In the genomic region with DNA sequence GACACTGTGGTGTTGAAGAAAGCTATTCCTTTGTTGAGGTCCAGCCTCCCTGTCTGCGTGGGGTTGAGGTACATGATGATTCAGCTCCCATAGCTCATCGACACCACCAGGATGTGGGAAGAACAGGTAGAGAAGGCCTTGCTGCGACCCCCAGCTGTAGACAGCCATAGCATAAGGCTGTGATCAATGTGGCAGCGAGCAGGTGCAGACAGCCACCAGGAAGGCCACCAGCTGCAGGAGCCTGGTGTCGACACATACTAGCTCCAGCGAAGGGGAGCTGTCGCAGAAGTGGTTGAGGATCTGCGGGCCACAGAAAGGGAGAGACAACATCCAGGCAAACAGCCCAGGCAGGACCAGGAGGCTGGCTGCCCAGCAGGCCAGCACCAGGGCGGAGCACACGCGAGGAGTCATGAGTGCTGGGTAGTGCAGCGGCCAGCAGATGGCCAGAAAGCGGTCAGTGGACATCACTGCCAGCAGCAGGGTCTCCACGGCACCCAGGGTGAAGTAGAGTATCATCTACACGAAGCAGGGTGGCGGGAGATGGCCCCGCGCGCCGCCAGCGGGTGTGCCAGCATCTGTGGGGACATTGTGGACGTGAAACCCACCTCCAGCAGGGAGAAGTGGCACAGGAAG, we compare ENCODE assay signal across 11 mouse cellular contexts. TPM values are rescaled to one million over a fixed set of nuclear protein-coding genes. Genes with fewer than 3 reads are reported as not detected.
DNase-seq lines count a peak whose midpoint lies in the region; ATAC-seq and TF ChIP-seq lines count a peak whose summit lies in the region.
"Had no signal": no experiment of that assay in that cellular context is flagged by ENCODE, and none has a peak within 500 bp of the region (broad histone marks: within the 10 kb centered on the region; RNA-seq: fewer than 3 reads in every experiment).

No protein-coding gene starts in this region.

- no peak for TF ChIP-seq EP300 in liver, postnatal 0 days (IDR thresholded peaks at IDR 0.05; ENCODE audit: low read depth)

- intact Hi-C loops in left cerebral cortex, postnatal 10 days (cut with DNase I), result no loop called here

- no peaks in the 10 kb centered on the region; the same call in 1 of the 2 replicates for H3K4me1 ChIP-seq in forebrain, embryonic 10.5 days
- H3K4me1 ChIP-seq in forebrain, embryonic 15.5 days, result no peaks in the 10 kb centered on the region
- H3K4me1 ChIP-seq in neural tube, embryonic 11.5 days (ENCODE audit: control insufficient read depth, insufficient read depth, low read length), result no peaks in the 10 kb centered on the region
- H3K4me1 ChIP-seq in liver, postnatal 0 days (ENCODE audit: insufficient read depth), result peaks cover 5% of the 10 kb centered on the region; the same call in 1 of the 2 replicates

- 42% methylated on average over 22 of the region's 22 CpGs for WGBS in forebrain, embryonic 10.5 days
- 45% methylated on average over 22 of the region's 22 CpGs for WGBS in forebrain, embryonic 15.5 days
- WGBS in neural tube, embryonic 11.5 days, result 33% methylated on average over 22 of the region's 22 CpGs
- WGBS in liver, postnatal 0 days (ENCODE audit: insufficient replicate concordance), result 32% methylated on average over 22 of the region's 22 CpGs

- H3K4me3 ChIP-seq in forebrain, embryonic 10.5 days, result peak overlapping the region; percentile 25
- H3K4me3 ChIP-seq in forebrain, embryonic 15.5 days, result no peak overlapping the region
- H3K4me3 ChIP-seq in neural tube, embryonic 11.5 days (ENCODE audit: low read depth, low read length), result no peak overlapping the region
- H3K4me3 ChIP-seq in liver, postnatal 0 days (ENCODE audit: low read depth, low read length), result 0 out of 2 replicates have a peak overlapping the region, but pooled peaks have one; percentile 3

- H3K27ac ChIP-seq in forebrain, embryonic 10.5 days, result no peak overlapping the region
- no peak overlapping the region for H3K27ac ChIP-seq in forebrain, embryonic 15.5 days (replicated peaks)
- no peak overlapping the region for H3K27ac ChIP-seq in neural tube, embryonic 11.5 days (ENCODE audit: low read depth, low read length)
- H3K27ac ChIP-seq in liver, postnatal 0 days (ENCODE audit: low read depth), result no peak overlapping the region

- no peak overlapping the region for H3K4me2 ChIP-seq in forebrain, embryonic 15.5 days (replicated peaks)
- 0 out of 2 replicates have a peak overlapping the region, but pooled peaks have one; percentile 14 for H3K4me2 ChIP-seq in neural tube, embryonic 11.5 days (ENCODE audit: low read depth)
- H3K4me2 ChIP-seq in liver, postnatal 0 days (ENCODE audit: low read depth, low read length), result peak overlapping the region; percentile 61

- peaks cover 14% of the 10 kb centered on the region for H3K27me3 ChIP-seq in forebrain, embryonic 10.5 days (ENCODE audit: poor library complexity, severe bottlenecking)
- no peaks in the 10 kb centered on the region for H3K27me3 ChIP-seq in forebrain, embryonic 15.5 days
- H3K27me3 ChIP-seq in neural tube, embryonic 11.5 days (ENCODE audit: control insufficient read depth, insufficient read depth, low read length), result no peaks in the 10 kb centered on the region
- no peaks in the 10 kb centered on the region for H3K27me3 ChIP-seq in liver, postnatal 0 days (ENCODE audit: insufficient read depth, low read length)

- TF ChIP-seq CTCF in liver, postnatal 0 days (IDR thresholded peaks at IDR 0.05; ENCODE audit: low read depth), result peak; percentile 37

- H3K9ac ChIP-seq in forebrain, embryonic 15.5 days (replicated peaks), result no peak overlapping the region
- no peak overlapping the region for H3K9ac ChIP-seq in neural tube, embryonic 11.5 days (ENCODE audit: low read length)
- no peak overlapping the region; the same call in 1 of the 2 replicates for H3K9ac ChIP-seq in liver, postnatal 0 days (replicated peaks)

- H3K9me3 ChIP-seq in forebrain, embryonic 10.5 days, result 0 out of 2 replicates have a peak, but pooled peaks cover 3% of the 10 kb centered on the region
- H3K9me3 ChIP-seq in forebrain, embryonic 15.5 days, result no peaks in the 10 kb centered on the region
- no peaks in the 10 kb centered on the region for H3K9me3 ChIP-seq in neural tube, embryonic 11.5 days (ENCODE audit: control insufficient read depth, low read length)
- no peaks in the 10 kb centered on the region for H3K9me3 ChIP-seq in liver, postnatal 0 days (ENCODE audit: low read length)

- ATAC-seq in forebrain, embryonic 15.5 days (replicated peaks), result no peak
- no peak for ATAC-seq in neural tube, embryonic 11.5 days (ENCODE audit: insufficient read depth, low FRiP score, low TSS enrichment)
- ATAC-seq in liver, postnatal 0 days, result peak; percentile 72

- no peak for DNase-seq in forebrain, embryonic 10.5 days (ENCODE audit: extremely low spot score, low spot score)
- no peak for DNase-seq in neural tube, embryonic 11.5 days (ENCODE audit: low spot score)
- no peak for DNase-seq in neural tube, embryonic 10.5 days (ENCODE audit: extremely low spot score, low spot score)
- DNase-seq in liver, postnatal 0 days, result no peak
- DNase-seq in left cerebral cortex, postnatal 10 days (ENCODE audit: extremely low spot score in 1 of 2, low spot score in 2 of 2), result no peak
- DNase-seq in B cell, adult 2 months, result no peak
- no peak for DNase-seq in right cerebral cortex, postnatal 10 days (ENCODE audit: low spot score in 2 of 2)
- DNase-seq: adrenal gland, adult 8-10 months; thymus, postnatal 14 days had no signal

- no peaks in the 10 kb centered on the region for H3K36me3 ChIP-seq in forebrain, embryonic 10.5 days (replicated peaks)
- no peaks in the 10 kb centered on the region for H3K36me3 ChIP-seq in forebrain, embryonic 15.5 days
- no peaks in the 10 kb centered on the region for H3K36me3 ChIP-seq in neural tube, embryonic 11.5 days (ENCODE audit: control insufficient read depth, insufficient read depth, low read length)
- no peaks in the 10 kb centered on the region for H3K36me3 ChIP-seq in liver, postnatal 0 days (replicated peaks; ENCODE audit: insufficient read depth, low read length)

RNA-seq across cellular contexts. Expression of gene Nlrp12, which starts 15.0 kb away (rescaled TPM):
- not detected in 2 replicates for polyA plus RNA-seq in forebrain, embryonic 10.5 days (2016; fragmentation: Nextera tagmentation; extraction: Ambion mirVana)
- polyA plus RNA-seq in forebrain, embryonic 15.5 days (2015; fragmentation: Nextera tagmentation; extraction: Ambion mirVana), result not detected in 2 replicates
- not detected in 2 replicates for polyA plus RNA-seq in neural tube, embryonic 11.5 days (2014; fragmentation: Nextera tagmentation; extraction: Ambion mirVana)
- polyA plus RNA-seq in liver, postnatal 0 days (2015; fragmentation: Nextera tagmentation; extraction: Ambion mirVana), result 4.2 and 5.1 TPM in 2 replicates
- total RNA-seq in left cerebral cortex, postnatal 10 days (2021), result under 1 TPM; 0.08 to 0.19 TPM
- polyA plus RNA-seq: embryonic facial prominence, embryonic 11.5 days had no signal

RNA-seq across cellular contexts. Expression of gene Myadm, which starts 24.4 kb away (rescaled TPM):
- polyA plus RNA-seq in forebrain, embryonic 10.5 days (2016; fragmentation: Nextera tagmentation; extraction: Ambion mirVana), result 20.9 and 25.0 TPM in 2 replicates
- 19.6 and 21.4 TPM in 2 replicates for polyA plus RNA-seq in forebrain, embryonic 15.5 days (2015; fragmentation: Nextera tagmentation; extraction: Ambion mirVana)
- polyA plus RNA-seq in neural tube, embryonic 11.5 days (2014; fragmentation: Nextera tagmentation; extraction: Ambion mirVana), result 46.7 and 48.3 TPM in 2 replicates
- 38.6 and 40.7 TPM in 2 replicates for polyA plus RNA-seq in liver, postnatal 0 days (2015; fragmentation: Nextera tagmentation; extraction: Ambion mirVana)
- total RNA-seq in left cerebral cortex, postnatal 10 days (2021), result 10 to 100 TPM; 77.1 to 81.5 TPM

RNA-seq across cellular contexts. Expression of gene Prkcg, which starts 24.5 kb away (rescaled TPM):
- 0.71 and 1.2 TPM in 2 replicates for polyA plus RNA-seq in forebrain, embryonic 10.5 days (2016; fragmentation: Nextera tagmentation; extraction: Ambion mirVana)
- polyA plus RNA-seq in forebrain, embryonic 15.5 days (2015; fragmentation: Nextera tagmentation; extraction: Ambion mirVana), result 1.5 and 2.0 TPM in 2 replicates
- 0.32 and 0.77 TPM in 2 replicates for polyA plus RNA-seq in neural tube, embryonic 11.5 days (2014; fragmentation: Nextera tagmentation; extraction: Ambion mirVana)
- polyA plus RNA-seq in liver, postnatal 0 days (2015; fragmentation: Nextera tagmentation; extraction: Ambion mirVana), result 0.04 and 0.09 TPM in 2 replicates
- 100 to 1,000 TPM; 323 to 329 TPM for total RNA-seq in left cerebral cortex, postnatal 10 days (2021)

Comparison
In these comparisons a context has a peak if more than half of its experiments do, and no peak if none do; other contexts are left out.
1. H3K4me3 ChIP-seq: peak in forebrain, embryonic 10.5 days (single experiment) and liver, postnatal 0 days (single experiment); none in forebrain, embryonic 15.5 days (single experiment) and neural tube, embryonic 11.5 days (single experiment).